Mouse (Mus musculus): ENCODE measurements at regions not wholly inside any gene's neighbourhood (a gene's known extent, or its start where the extent isn't known, plus 50 kb on each side); places are given as distances from the start of the nearest gene placed in this dataset.

DNA sequence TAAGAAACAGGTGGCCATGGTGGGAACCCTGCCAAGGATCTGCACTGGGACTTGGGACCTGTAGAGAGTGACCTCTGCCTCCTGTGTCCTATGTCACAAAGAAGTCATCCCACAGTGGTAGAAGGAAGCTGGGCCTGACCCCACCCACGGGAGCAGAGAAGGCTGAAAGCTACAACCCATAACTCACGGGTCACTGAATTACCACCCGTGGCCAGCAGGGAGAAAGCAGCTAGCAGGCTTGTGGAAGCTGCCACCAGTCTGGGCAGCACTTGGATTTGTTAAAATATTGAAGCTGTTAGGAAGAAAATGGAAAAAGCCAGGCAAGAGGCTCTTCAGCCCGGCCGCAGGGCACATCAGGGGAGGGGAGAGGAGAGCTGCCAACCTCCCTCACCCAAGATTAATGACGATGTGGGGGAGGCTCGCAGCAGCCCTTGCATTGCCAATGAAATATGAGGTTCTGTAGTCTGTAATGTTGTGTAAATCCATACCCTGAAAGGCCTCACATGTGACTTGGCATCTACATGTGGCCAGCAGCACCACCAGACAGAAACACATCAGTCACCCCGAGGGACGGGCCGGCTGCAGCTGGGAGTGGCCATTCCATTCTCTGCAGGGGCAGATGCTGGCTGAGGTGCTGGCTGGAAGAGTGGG lies 94.5 kb downstream of the Olfm1 start:
- ATAC-seq = no peak
- POLR2A ChIA-PET = no interaction called here
- no peak for DNase-seq (ENCODE audit: low read depth, low spot score)
- CTCF ChIA-PET = no interaction called here
- no peak for TF ChIP-seq CTCF (IDR thresholded peaks at IDR 0.05)
- in situ Hi-C loops (cut with MboI; ENCODE audit: low pct_unique_long_range_greater_than_20kb) = no loop called here
- H3K27me3 ChIP-seq = no peaks in the 10 kb centered on the region

DNA sequence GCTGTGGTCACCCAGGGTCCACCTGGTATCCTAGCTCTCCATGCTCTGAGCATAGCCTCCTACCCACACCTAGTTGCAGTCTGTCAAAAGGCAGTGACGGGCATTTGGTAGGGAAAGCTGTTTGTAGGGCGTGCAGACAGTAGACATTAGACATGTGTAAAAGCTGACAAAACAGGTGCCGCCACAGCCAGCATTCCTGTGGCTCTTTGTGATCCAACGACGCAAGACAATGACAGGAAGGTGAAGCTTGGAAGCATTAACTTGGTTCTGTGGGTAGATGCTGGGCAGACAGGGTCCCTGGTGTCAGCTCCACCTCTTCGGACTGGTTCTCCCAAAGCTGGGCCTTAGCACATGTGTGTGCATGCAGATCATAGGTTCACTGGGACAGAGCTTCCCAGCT lies 96.5 kb downstream of the Olfm1 start:
- ChIA-PET CTCF (no interaction called here), POLR2A (interaction anchor here (0.6 kb wide), 1 partner anchor 29 kb away, joined by 3 read pairs; no protein-coding TSS in a partner anchor)
- no peaks in the 10 kb centered on the region for H3K27me3 ChIP-seq
- DNase-seq (ENCODE audit: low read depth, low spot score) (no peak), ATAC-seq (no peak)
- no peak for TF ChIP-seq CTCF (IDR thresholded peaks at IDR 0.05)
- in situ Hi-C loops (cut with MboI; ENCODE audit: low pct_unique_long_range_greater_than_20kb) = no loop called here

- no peak for ATAC-seq
- no peak for TF ChIP-seq CTCF (IDR thresholded peaks at IDR 0.05)
- in situ Hi-C loops (cut with MboI; ENCODE audit: low pct_unique_long_range_greater_than_20kb) = no loop called here
Measured at GRCm38 (mm10) chr2:28289860-28290471, 97.2 kb downstream of the Olfm1 start.

GRCm38 (mm10) chr2:28294509-28294908 lies 101.7 kb downstream of the Olfm1 start:
- TF ChIP-seq CTCF (IDR thresholded peaks at IDR 0.05) = no peak
- POLR2A ChIA-PET = no interaction called here
- CTCF ChIA-PET = no interaction called here
- no peak for ATAC-seq
- DNase-seq (ENCODE audit: low read depth, low spot score) = no peak
- in situ Hi-C loops (cut with MboI; ENCODE audit: low pct_unique_long_range_greater_than_20kb) = no loop called here
- peaks cover 5% of the 10 kb centered on the region for H3K27me3 ChIP-seq

More at GRCm38 (mm10) chr2:28289860-28290471, 97.2 kb downstream of the Olfm1 start:
- CTCF ChIA-PET = no interaction called here
- peaks cover 5% of the 10 kb centered on the region for H3K27me3 ChIP-seq
- POLR2A ChIA-PET = no interaction called here
- DNase-seq (ENCODE audit: low read depth, low spot score) = no peak

DNA sequence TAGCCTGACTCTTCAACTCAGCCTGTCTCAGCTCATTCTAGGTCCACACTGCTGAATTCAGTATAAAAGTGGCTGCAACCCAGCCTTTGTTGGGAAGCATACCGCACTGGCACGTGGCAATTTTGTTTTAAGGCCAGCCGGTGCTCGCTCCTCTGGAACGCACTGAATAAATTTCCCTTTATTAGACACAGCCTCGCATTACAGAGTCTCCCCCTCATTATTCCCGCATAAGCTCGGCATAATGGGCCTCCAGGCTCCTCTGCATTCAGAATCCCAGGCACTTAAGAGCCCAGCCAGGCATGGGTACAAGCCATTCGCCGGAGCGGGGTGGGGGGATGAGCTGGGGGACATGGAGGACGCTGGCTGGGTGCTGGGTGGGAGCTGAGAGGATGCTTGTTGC lies 103.4 kb downstream of the Olfm1 start:
- ChIA-PET POLR2A (no interaction called here), CTCF (no interaction called here)
- no peak for DNase-seq (ENCODE audit: low read depth, low spot score)
- H3K27me3 ChIP-seq = peaks cover 10% of the 10 kb centered on the region
- TF ChIP-seq CTCF (IDR thresholded peaks at IDR 0.05) = no peak
- in situ Hi-C loops (cut with MboI; ENCODE audit: low pct_unique_long_range_greater_than_20kb) = no loop called here
- ATAC-seq = no peak

DNA sequence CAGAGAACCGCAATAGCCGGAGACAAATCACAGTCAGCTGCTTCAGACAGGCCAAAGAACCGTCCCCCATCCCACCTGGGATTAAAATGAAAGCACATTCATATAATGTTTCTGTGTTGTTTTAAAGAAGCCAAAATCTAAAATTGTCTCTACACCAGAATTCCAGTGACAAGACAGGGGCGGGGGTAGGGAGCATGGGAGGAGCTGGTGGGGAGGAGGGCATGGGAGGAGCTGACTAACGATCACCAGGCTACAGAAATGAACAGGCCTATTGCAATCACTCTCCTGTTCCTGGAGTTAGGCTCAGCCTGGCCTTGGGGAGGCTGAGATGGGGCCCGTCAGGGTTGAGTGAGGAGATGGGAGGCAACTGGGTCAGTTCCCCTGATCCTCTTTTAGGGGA lies 105.9 kb downstream of the Olfm1 start:
- in situ Hi-C loops (cut with MboI; ENCODE audit: low pct_unique_long_range_greater_than_20kb) = no loop called here
- peaks cover 18% of the 10 kb centered on the region for H3K27me3 ChIP-seq
- POLR2A ChIA-PET = no interaction called here
- no peak for TF ChIP-seq CTCF (IDR thresholded peaks at IDR 0.05)
- CTCF ChIA-PET = no interaction called here
- DNase-seq (ENCODE audit: low read depth, low spot score) (no peak), ATAC-seq (no peak)

DNA sequence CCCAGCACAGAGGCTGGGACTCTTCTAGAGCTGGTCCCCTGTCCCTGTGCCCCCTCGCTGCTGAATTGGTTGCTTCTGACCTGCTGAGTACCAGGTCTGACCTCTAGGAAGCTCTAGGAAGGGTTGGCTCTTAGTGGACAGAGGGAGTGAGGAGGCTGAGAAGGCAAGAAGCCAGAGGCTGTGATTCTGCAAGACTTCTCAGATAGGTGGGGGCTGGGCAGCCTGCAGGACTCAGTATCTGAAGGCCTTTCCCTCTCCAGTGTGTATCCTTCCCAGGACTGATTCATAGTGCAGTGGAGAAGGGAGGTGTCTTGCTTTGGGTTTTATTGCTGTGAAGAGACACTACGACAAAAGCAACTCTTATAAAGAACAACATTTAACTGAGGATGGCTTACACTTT lies 106.6 kb downstream of the Olfm1 start:
- in situ Hi-C loops (cut with MboI; ENCODE audit: low pct_unique_long_range_greater_than_20kb) = no loop called here
- ChIA-PET CTCF (no interaction called here), POLR2A (interaction anchor here (0.5 kb wide), 1 partner anchor 98 kb away, joined by 3 read pairs; no protein-coding TSS in a partner anchor)
- ATAC-seq (no peak), DNase-seq (ENCODE audit: low read depth, low spot score) (no peak)
- peaks cover 18% of the 10 kb centered on the region for H3K27me3 ChIP-seq
- no peak for TF ChIP-seq CTCF (IDR thresholded peaks at IDR 0.05)

- DNase-seq (ENCODE audit: low read depth, low spot score) (no peak), ATAC-seq (no peak)
- H3K27me3 ChIP-seq = peaks cover 14% of the 10 kb centered on the region
- ChIA-PET POLR2A (no interaction called here), CTCF (interaction anchor here (1.6 to 2.3 kb wide), 2 partner anchors 96 to 98 kb away, joined by 4 to 6 read pairs; no protein-coding TSS in a partner anchor)
- no peak for TF ChIP-seq CTCF (IDR thresholded peaks at IDR 0.05)
- in situ Hi-C loops (cut with MboI; ENCODE audit: low pct_unique_long_range_greater_than_20kb) = loop anchor here (5.0 kb wide), 1 partner anchor 99 kb away; no protein-coding TSS in a partner anchor
Measured at GRCm38 (mm10) chr2:28301313-28301712, 108.5 kb downstream of the Olfm1 start.

- ATAC-seq (no peak), DNase-seq (ENCODE audit: low read depth, low spot score) (no peak)
- peaks cover 14% of the 10 kb centered on the region for H3K27me3 ChIP-seq
- in situ Hi-C loops (cut with MboI; ENCODE audit: low pct_unique_long_range_greater_than_20kb) = loop anchor here (5.0 kb wide), 1 partner anchor 102 kb away; no protein-coding TSS in a partner anchor
- POLR2A ChIA-PET = no interaction called here
- CTCF ChIA-PET = interaction anchor here (0.8 to 1.8 kb wide), 5 partner anchors 22 to 100 kb away, joined by 3 to 13 read pairs (median 3); no protein-coding TSS in a partner anchor
- TF ChIP-seq CTCF (IDR thresholded peaks at IDR 0.05) = no peak
Measured at GRCm38 (mm10) chr2:28303936-28304335, 111.1 kb downstream of the Olfm1 start.

GRCm38 (mm10) chr2:28304712-28305111 lies 111.9 kb downstream of the Olfm1 start:
- ChIA-PET POLR2A (no interaction called here), CTCF (interaction anchor here (0.8 to 1.8 kb wide), 5 partner anchors 11 to 101 kb away, joined by 3 to 13 read pairs (median 5); no protein-coding TSS in a partner anchor)
- peak; percentile 39 for ATAC-seq
- in situ Hi-C loops (cut with MboI; ENCODE audit: low pct_unique_long_range_greater_than_20kb) = loop anchor here (5.0 kb wide), 2 partner anchors 98 to 102 kb away; no protein-coding TSS in a partner anchor
- peak; percentile 85 for TF ChIP-seq CTCF (IDR thresholded peaks at IDR 0.05)
- peaks cover 14% of the 10 kb centered on the region for H3K27me3 ChIP-seq
- DNase-seq (ENCODE audit: low read depth, low spot score) = no peak

GRCm38 (mm10) chr2:28309122-28309521 lies 116.3 kb downstream of the Olfm1 start:
- peaks cover 6% of the 10 kb centered on the region for H3K27me3 ChIP-seq
- DNase-seq (ENCODE audit: low read depth, low spot score) (no peak), ATAC-seq (no peak)
- ChIA-PET CTCF (no interaction called here), POLR2A (no interaction called here)
- in situ Hi-C loops (cut with MboI; ENCODE audit: low pct_unique_long_range_greater_than_20kb) = loop anchor here (5.0 kb wide), 1 partner anchor 93 kb away; no protein-coding TSS in a partner anchor
- TF ChIP-seq CTCF (IDR thresholded peaks at IDR 0.05) = no peak
